Mouse (Mus musculus) bone marrow macrophage, adult 2 months (primary cell): ENCODE measurements around the gene Antxr2.

ENCODE experiments used
- CTCF ChIP-seq: IDR thresholded peaks from 2 replicates; pipeline ENCODE4 v1.5.1; 2012; ENCODE audit warnings: low read depth, mild to moderate bottlenecking, low read length, moderate library complexity
- POLR2A ChIP-seq: IDR thresholded peaks from 2 replicates; pipeline ENCODE4 v1.6.1; 2012; ENCODE audit warnings: mild to moderate bottlenecking, low read depth, low read length, borderline replicate concordance

DNA sequence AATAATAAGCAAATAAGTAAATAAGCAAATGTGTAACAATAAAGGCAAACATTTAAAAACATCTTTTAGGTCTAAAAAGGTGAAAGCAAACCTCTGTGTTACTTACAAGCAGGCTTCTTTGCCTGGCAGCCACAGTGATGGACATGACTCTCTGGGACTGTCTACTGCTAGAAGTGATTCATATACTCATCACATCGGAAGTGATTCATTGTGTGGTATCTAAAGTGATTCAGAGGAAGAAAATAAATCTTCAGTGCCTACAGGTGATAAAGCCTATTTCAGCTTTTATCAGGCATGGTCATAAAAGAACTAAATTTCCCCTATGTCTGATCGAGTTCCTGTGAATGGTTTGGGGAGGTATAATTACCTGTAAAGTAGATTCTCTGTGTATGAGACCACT lies 4.1 kb upstream of the Antxr2 start:
- no peak for TF ChIP-seq CTCF
- TF ChIP-seq POLR2A: no peak
